Mouse (Mus musculus) embryonic fibroblast, embryonic 13.5 days (primary cell): ENCODE data around the gene Rap1gap.

Experiments
- CTCF ChIP-seq: IDR thresholded peaks from 2 replicates; pipeline ENCODE4 v1.5.1; 2011; ENCODE audit warnings: mild to moderate bottlenecking, control low read depth, low read length, moderate library complexity, borderline replicate concordance; ENCODE audit not compliant: insufficient read depth
- POLR2A ChIP-seq: IDR thresholded peaks from 2 replicates; pipeline ENCODE4 v1.6.1; 2011; ENCODE audit warnings: low read depth, mild to moderate bottlenecking, control low read depth, low read length, moderate library complexity

GRCm38 (mm10) chr4:137704561-137704960 is 40.0 kb downstream of the Rap1gap start:
- TF ChIP-seq POLR2A (no peak), CTCF (no peak)
